Mouse (Mus musculus) T-cell, adult 2 months (primary cell): Measurements from ENCODE around the gene Gm3558.
"Not testable (repeated sequence)": the region's sequence is repeated elsewhere in the genome, so short reads cannot be mapped to it uniquely, and the experiment has no call there.

Experiments
- DNase-seq: peaks from one replicate; pipeline ENCODE4 v3.0.0; 2022; ENCODE audit warnings: low spot score

Gm3558 gene

GRCm38 (mm10) chr14:7568382-7568781 lies at the start of gene Gm3558:
Gene Gm3558 (minus strand): TSS chr14:7568566.
- DNase-seq, result not testable (repeated sequence)

- DNase-seq, result not testable (repeated sequence)
Observed at GRCm38 (mm10) chr14:7595492-7595891, 27.1 kb upstream of the Gm3558 start, which contains the start of gene Gm10338. Gene Gm10338 (minus strand): TSS chr14:7595592.

- DNase-seq, result not testable (repeated sequence)
Observed at GRCm38 (mm10) chr14:7567890-7568289, 476 bp downstream of the Gm3558 start.

- DNase-seq, result not testable (repeated sequence)
Observed at GRCm38 (mm10) chr14:7567266-7567665, 1.1 kb downstream of the Gm3558 start.
